Comparison of ENCODE assay signal across 8 mouse cellular contexts in genomic region chrX:49287700-49288563, GRCm38 (mm10). TPM values are rescaled to one million over a fixed set of nuclear protein-coding genes. Genes with fewer than 3 reads are reported as not detected.
A peak's percentile ranks its signal among the peaks of the same experiment; 100 is the strongest.
DNase-seq lines count a peak whose midpoint lies in the region; ATAC-seq lines count a peak whose summit lies in the region.

TSS of gene Enox2 (minus strand) at chrX:49288259.

- no peaks in the 10 kb centered on the region for H3K4me1 ChIP-seq in heart, embryonic 10.5 days
- H3K4me1 ChIP-seq in kidney, embryonic 15.5 days: no peaks in the 10 kb centered on the region

- 12% methylated on average over 26 of the region's 26 CpGs for WGBS in heart, embryonic 10.5 days
- 27% methylated on average over 25 of the region's 26 CpGs for WGBS in kidney, embryonic 15.5 days

- H3K27me3 ChIP-seq in heart, embryonic 10.5 days (ENCODE audit: insufficient read depth, poor library complexity, severe bottlenecking): no peaks in the 10 kb centered on the region
- no peaks in the 10 kb centered on the region for H3K27me3 ChIP-seq in kidney, embryonic 15.5 days

- peak; percentile 66 to 67 for DNase-seq in B cell, adult 2 months
- peak; percentile 98 for DNase-seq in brain, adult 2 months (ENCODE audit: low read depth, low spot score)
- peak; percentile 94 for DNase-seq in heart, embryonic 10.5 days (ENCODE audit: low spot score)
- peak; percentile 81 for DNase-seq in liver
- peak; percentile 66 to 76 for DNase-seq in spleen, postnatal 4 days (ENCODE audit: low spot score in 2 of 2)

- H3K4me2 ChIP-seq in kidney, embryonic 15.5 days: peak within 1 kb of the TSS; percentile 55

- peak within 1 kb of the TSS; percentile 88 for H3K27ac ChIP-seq in heart, embryonic 10.5 days
- peak within 1 kb of the TSS; percentile 86 for H3K27ac ChIP-seq in kidney, embryonic 15.5 days

- no peaks in the 10 kb centered on the region for H3K36me3 ChIP-seq in heart, embryonic 10.5 days
- no peaks in the 10 kb centered on the region for H3K36me3 ChIP-seq in kidney, embryonic 15.5 days

- peak within 1 kb of the TSS; percentile 64 for H3K4me3 ChIP-seq in heart, embryonic 10.5 days
- H3K4me3 ChIP-seq in kidney, embryonic 15.5 days (replicated peaks): peak within 1 kb of the TSS; percentile 61

- no peaks in the 10 kb centered on the region for H3K9me3 ChIP-seq in heart, embryonic 10.5 days
- H3K9me3 ChIP-seq in kidney, embryonic 15.5 days (replicated peaks): no peaks in the 10 kb centered on the region

- H3K9ac ChIP-seq in kidney, embryonic 15.5 days: peak within 1 kb of the TSS; percentile 55

- peak; percentile 99 for ATAC-seq in erythroblast, adult 5-6 weeks (replicated peaks; ENCODE audit: low FRiP score, poor library complexity, severe bottlenecking)
- peak; percentile 100 for ATAC-seq in kidney, embryonic 15.5 days (replicated peaks; ENCODE audit: low FRiP score)
- ATAC-seq in monocyte, adult 5-6 weeks (replicated peaks; ENCODE audit: insufficient number of reproducible peaks, low FRiP score, low TSS enrichment, poor library complexity, severe bottlenecking): peak; percentile 100

RNA-seq across cellular contexts. Expression of gene Enox2, which starts in this region (rescaled TPM):
- 1.7 and 3.1 TPM in 2 replicates for total RNA-seq in erythroblast, adult 5-6 weeks (2015; ENCODE audit: low replicate concordance)
- 3.8 and 4.2 TPM in 2 replicates for total RNA-seq in erythroblast, adult 5-6 weeks (2017; ENCODE audit: low replicate concordance)
- 5.7 and 6.7 TPM in 2 replicates for polyA plus RNA-seq in heart, embryonic 10.5 days (2016; fragmentation: Nextera tagmentation; extraction: Ambion mirVana)
- polyA plus RNA-seq in kidney, embryonic 15.5 days (2015; fragmentation: Nextera tagmentation; extraction: Ambion mirVana): 8.0 and 8.3 TPM in 2 replicates
- total RNA-seq in monocyte, adult 5-6 weeks (2017): 17.8 to 25.5 TPM (median 20.2 TPM) in 3 replicates

Comparison
In these comparisons a context has a peak if more than half of its experiments do, and no peak if none do; other contexts are left out.
1. Peak in every context shown above with its lines: DNase-seq, ATAC-seq, H3K4me3 ChIP-seq and H3K27ac ChIP-seq.